Mouse (Mus musculus) C2C12 (cell line): ENCODE measurements around the gene Olfr1107.

ENCODE experiments used
- CTCF ChIP-seq: IDR thresholded peaks from one replicate; pipeline ENCODE4 v1.5.1; 2011; ENCODE audit not compliant: control insufficient read depth, insufficient read depth, insufficient read length
- MAX ChIP-seq: IDR thresholded peaks from one replicate; pipeline ENCODE4 v1.6.1; 2011; ENCODE audit warnings: mild to moderate bottlenecking, control low read depth
- MYOD1 ChIP-seq: IDR thresholded peaks from one replicate; pipeline ENCODE4 v1.6.1; 2011; ENCODE audit warnings: low read depth; ENCODE audit not compliant: control insufficient read depth, insufficient read length
- MYOG ChIP-seq: IDR thresholded peaks from one replicate; pipeline ENCODE4 v1.6.1; 2011; ENCODE audit not compliant: control insufficient read depth, insufficient read length; ENCODE audit errors: extremely low read depth

DNA sequence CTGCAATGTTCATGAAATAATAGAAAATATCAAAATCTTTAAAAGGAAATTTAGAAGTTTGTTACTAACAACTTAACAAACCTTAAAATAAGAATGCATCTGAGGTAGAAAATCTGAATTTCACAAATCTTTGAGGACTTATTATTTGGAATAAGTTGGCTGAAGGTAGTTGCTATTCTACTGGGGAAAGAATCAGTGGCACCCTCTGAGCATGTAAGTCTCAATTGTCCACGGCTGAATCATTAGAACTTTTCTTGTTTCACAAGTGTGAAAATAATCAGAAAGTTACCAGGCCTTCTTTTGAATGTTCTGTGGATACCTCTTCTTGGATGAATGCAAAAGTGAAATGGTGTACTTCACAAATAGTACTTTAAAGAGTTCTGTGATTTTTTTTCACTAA lies at the start of gene Olfr1107:
- TF ChIP-seq CTCF (no peak), MYOD1 (no peak), MAX (no peak), MYOG (no peak)
